Mouse (Mus musculus): ENCODE results near the gene Dna2. TPM values are rescaled to one million over a fixed set of nuclear protein-coding genes. Genes with fewer than 3 reads are reported as not detected.

Gene Dna2
- polyA plus RNA-seq, 1 experiment, result 1.0 TPM

DNA sequence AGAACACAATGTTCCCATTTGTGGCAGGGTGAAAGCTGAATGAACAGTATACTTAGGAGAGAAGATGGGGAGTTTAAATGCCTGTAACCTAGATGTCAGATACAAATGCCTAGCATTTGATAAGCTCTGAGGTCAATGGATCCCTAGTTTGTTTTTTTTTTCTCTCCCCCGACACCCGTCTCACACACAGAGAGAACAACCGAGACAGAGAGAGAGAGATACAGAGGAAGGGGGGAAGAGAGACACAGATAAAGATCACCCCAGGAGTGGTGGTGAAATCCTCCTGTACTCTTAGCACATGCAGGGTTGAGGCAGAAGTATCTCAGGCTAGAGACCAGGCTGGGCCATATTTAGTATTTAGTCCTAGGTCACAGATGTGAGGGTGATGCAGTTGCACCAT is 27.8 kb upstream of the Dna2 start:
- Histone ChIP-seq H3K27me3 (ENCODE audit: control insufficient read depth) (no peaks in the 10 kb centered on the region), H3K36me3 (ENCODE audit: control insufficient read depth) (peaks cover 4% of the 10 kb centered on the region), H3K4me3 (replicated peaks) (no peak overlapping the region), H3K4me1 (ENCODE audit: control insufficient read depth) (peaks cover 30% of the 10 kb centered on the region), H3K9me3 (ENCODE audit: control insufficient read depth, low read length) (no peaks in the 10 kb centered on the region)
- no peak for TF ChIP-seq TAL1 (IDR thresholded peaks at IDR 0.05; ENCODE audit: low read length)
- TF ChIP-seq GATA1 (IDR thresholded peaks at IDR 0.05; ENCODE audit: low read length), result no peak

DNA sequence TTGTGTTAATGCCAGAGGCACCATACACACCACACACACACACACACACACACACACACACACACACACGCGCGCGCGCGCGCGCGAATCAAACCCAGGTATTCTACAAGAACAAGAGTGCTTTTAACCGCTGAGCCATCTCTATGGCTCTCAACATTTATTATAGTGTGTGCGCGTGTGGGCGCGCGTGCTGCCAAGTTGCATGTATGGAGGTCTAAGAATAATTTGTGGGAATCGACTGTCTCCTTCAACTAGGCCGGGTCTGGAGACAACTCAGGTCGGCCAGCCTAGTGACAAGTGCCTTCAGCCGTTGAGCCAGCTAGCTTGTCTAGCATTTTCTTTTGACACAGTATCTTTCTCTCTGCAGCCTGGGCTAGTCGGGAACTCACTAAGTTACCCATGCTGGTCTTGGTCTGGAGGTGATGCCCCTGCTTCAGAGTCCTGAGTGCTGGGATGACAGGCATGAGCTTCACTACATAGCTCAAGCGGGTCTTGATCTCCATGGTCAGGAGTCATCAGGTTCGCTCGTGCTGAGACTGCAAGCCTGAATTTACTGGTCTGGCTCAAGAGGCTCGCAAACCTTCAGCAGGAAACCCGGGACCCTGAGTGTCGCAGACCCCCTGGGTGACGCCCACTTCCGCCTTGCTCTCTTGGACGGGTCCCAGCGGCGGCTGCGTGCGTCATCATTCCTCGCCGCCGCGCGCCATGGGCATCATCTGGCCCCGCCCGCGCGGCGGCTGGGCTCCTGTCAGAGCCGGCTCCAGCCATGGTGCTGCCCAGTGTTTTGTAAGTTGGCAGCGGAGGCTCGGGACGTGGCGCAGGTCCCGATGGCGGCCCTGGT is 26.7 kb upstream of the Dna2 start, which contains the start of gene Slc25a16:
Gene Slc25a16, plus strand, starts transcription at position 709 of the 841 bp plus-strand sequence.
- H3K36me3 ChIP-seq (ENCODE audit: control insufficient read depth), result peaks cover 6% of the 10 kb centered on the region
- H3K9me3 ChIP-seq (ENCODE audit: control insufficient read depth, low read length), result no peaks in the 10 kb centered on the region
- TF ChIP-seq GATA1 (IDR thresholded peaks at IDR 0.05; ENCODE audit: low read length), result no peak
- TF ChIP-seq TAL1 (IDR thresholded peaks at IDR 0.05; ENCODE audit: low read length), result no peak
- H3K4me1 ChIP-seq (ENCODE audit: control insufficient read depth), result peaks cover 30% of the 10 kb centered on the region
- H3K4me3 ChIP-seq (replicated peaks), result peak within 1 kb of the TSS; percentile 84
- no peaks in the 10 kb centered on the region for H3K27me3 ChIP-seq (ENCODE audit: control insufficient read depth)

DNA sequence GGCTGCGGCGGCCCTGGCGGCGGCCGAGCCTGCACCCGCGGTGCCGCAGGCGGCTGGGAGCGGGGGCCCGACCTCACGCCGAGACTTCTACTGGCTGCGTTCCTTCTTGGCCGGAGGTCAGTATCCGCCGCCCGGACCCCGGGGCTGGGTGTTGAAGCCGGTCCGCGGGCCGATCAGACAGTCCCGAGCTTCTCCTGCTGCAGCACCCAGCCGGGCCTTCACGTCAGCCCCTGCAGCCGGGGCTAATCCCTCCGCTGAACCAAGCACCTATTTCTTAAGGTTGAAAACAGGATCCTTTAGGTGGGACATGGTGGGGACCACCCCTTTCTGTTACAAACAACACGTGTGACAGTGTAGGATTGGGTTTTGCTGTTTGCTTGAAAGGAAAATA is 26.1 kb upstream of the Dna2 start:
- peak overlapping the region; percentile 84 for H3K4me3 ChIP-seq (replicated peaks)

DNA sequence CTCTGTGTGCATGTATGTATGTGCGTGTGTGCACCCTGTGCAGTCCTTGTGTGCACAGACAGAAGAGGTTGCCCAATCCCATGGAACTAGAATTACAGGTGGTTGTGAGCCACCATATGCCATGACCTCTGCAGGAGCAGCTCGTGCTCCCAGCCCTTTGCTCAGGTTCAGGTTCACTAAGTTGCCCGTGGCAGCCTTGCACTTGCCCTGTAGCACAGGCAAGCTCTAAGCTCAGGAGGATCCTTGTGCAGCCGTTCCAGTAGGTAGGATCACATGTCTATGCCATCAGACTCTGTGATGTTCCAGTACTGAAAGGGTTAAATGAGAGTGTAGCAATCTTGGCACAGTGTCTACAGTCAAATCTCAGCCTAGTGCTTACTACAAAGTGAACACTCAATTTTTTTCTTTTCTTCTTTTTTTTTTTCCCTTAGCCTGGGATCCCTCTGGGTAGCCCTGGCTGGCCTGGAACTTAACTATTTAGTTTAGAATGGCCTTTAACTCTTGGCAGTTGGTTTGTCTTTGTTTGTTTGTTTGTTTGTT is 22.7 kb upstream of the Dna2 start:
- Histone ChIP-seq H3K27me3 (ENCODE audit: control insufficient read depth) (no peaks in the 10 kb centered on the region), H3K4me1 (ENCODE audit: control insufficient read depth) (peaks cover 25% of the 10 kb centered on the region), H3K36me3 (ENCODE audit: control insufficient read depth) (peaks cover 22% of the 10 kb centered on the region), H3K4me3 (replicated peaks) (no peak overlapping the region), H3K9me3 (ENCODE audit: control insufficient read depth, low read length) (no peaks in the 10 kb centered on the region)
- no peak for TF ChIP-seq GATA1 (IDR thresholded peaks at IDR 0.05; ENCODE audit: low read length)
- no peak for TF ChIP-seq TAL1 (IDR thresholded peaks at IDR 0.05; ENCODE audit: low read length)

More for the DNA sequence above, 26.1 kb upstream of the Dna2 start:
- TF ChIP-seq GATA1 (IDR thresholded peaks at IDR 0.05; ENCODE audit: low read length) (no peak), TAL1 (IDR thresholded peaks at IDR 0.05; ENCODE audit: low read length) (no peak)
- Histone ChIP-seq H3K4me1 (ENCODE audit: control insufficient read depth) (peaks cover 30% of the 10 kb centered on the region), H3K9me3 (ENCODE audit: control insufficient read depth, low read length) (no peaks in the 10 kb centered on the region), H3K27me3 (ENCODE audit: control insufficient read depth) (no peaks in the 10 kb centered on the region), H3K36me3 (ENCODE audit: control insufficient read depth) (peaks cover 6% of the 10 kb centered on the region)

DNA sequence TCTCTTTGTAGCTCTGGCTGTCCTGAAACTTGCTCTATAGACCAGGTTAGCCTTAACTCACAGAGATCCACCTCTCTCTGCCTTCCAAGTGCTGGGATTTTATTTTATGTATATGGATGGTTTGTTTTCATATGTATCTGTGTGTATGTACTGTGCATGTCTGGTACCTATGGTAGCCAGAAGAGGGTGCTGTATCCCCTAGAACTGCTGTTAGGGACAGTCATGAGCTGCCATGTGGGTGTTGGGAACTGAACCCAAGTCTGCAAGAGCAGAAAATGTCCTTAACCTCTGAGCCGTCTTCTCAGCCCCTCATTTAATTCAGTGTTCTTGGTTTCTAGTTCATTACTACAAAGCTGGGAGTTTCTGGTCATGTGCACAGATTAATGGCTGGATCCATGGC is 14.4 kb upstream of the Dna2 start:
- no peaks in the 10 kb centered on the region for H3K9me3 ChIP-seq (ENCODE audit: control insufficient read depth, low read length)
- no peaks in the 10 kb centered on the region for H3K27me3 ChIP-seq (ENCODE audit: control insufficient read depth)
- no peak overlapping the region for H3K4me3 ChIP-seq (replicated peaks)
- H3K36me3 ChIP-seq (ENCODE audit: control insufficient read depth), result peaks cover 68% of the 10 kb centered on the region
- no peak for TF ChIP-seq GATA1 (IDR thresholded peaks at IDR 0.05; ENCODE audit: low read length)
- no peak for TF ChIP-seq TAL1 (IDR thresholded peaks at IDR 0.05; ENCODE audit: low read length)
- H3K4me1 ChIP-seq (ENCODE audit: control insufficient read depth), result no peaks in the 10 kb centered on the region

DNA sequence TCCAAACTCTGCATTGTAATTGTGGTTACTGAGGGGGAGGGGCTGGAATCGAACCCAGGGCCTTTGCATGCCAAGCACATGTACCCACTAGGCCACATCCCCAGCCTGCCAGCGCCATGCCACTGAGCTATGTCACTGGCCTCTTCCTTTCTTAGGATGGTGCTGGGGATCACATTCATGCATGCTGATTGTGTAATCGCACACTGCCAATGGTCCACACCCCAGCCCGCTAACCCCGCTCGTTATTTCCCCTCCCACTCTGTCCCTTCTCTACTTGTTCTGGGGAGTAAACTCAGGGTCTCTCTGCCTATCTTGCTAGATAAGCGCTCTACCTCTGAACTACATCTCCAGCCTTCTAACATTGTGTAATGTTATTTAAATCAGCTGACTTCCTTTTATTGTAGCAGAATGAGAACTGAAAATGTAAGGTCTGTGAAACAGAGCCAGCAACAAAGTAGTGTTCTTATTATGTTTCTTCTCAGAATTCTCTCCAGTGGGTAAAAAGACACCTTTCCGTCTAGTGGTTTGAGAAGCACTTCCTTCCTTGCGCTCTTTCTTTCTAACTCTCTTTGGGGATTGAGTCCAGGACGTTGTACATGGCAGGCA is 1.7 kb upstream of the Dna2 start:
- no peak for TF ChIP-seq TAL1 (IDR thresholded peaks at IDR 0.05; ENCODE audit: low read length)
- TF ChIP-seq GATA1 (IDR thresholded peaks at IDR 0.05; ENCODE audit: low read length), result no peak
- H3K4me3 ChIP-seq (replicated peaks), result peak overlapping the region; percentile 35
- H3K4me1 ChIP-seq (ENCODE audit: control insufficient read depth), result peaks cover 52% of the 10 kb centered on the region
- H3K27me3 ChIP-seq (ENCODE audit: control insufficient read depth), result no peaks in the 10 kb centered on the region
- H3K9me3 ChIP-seq (ENCODE audit: control insufficient read depth, low read length), result no peaks in the 10 kb centered on the region; the same call in 1 of the 2 replicates
- H3K36me3 ChIP-seq (ENCODE audit: control insufficient read depth), result peaks cover 65% of the 10 kb centered on the region

DNA sequence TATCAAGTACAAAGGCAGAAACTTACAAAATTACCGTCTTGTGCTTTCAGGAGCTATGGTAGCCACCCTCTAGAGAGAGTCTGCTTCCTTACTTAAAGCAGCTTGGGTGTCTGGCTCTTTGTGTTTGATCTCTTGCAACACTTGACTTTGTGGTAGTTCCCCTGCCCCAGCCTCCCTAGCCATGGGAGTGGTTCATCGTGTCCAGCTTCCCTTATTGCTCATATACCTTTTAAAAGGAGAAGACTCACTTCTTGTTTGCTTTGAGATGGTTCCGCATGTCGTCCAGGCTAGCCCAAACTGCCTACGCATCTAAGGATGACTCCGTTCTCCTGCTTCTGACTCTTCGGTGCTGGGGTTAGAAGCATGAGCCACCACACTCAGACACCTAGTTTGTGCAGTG is 1.7 kb downstream of the Dna2 start:
- Histone ChIP-seq H3K36me3 (ENCODE audit: control insufficient read depth) (peaks cover 66% of the 10 kb centered on the region), H3K4me1 (ENCODE audit: control insufficient read depth) (peaks cover 51% of the 10 kb centered on the region), H3K27me3 (ENCODE audit: control insufficient read depth) (no peaks in the 10 kb centered on the region), H3K4me3 (replicated peaks) (peak overlapping the region; percentile 77), H3K9me3 (ENCODE audit: control insufficient read depth, low read length) (no peaks in the 10 kb centered on the region; the same call in 1 of the 2 replicates)
- no peak for TF ChIP-seq TAL1 (IDR thresholded peaks at IDR 0.05; ENCODE audit: low read length)
- TF ChIP-seq GATA1 (IDR thresholded peaks at IDR 0.05; ENCODE audit: low read length), result no peak

DNA sequence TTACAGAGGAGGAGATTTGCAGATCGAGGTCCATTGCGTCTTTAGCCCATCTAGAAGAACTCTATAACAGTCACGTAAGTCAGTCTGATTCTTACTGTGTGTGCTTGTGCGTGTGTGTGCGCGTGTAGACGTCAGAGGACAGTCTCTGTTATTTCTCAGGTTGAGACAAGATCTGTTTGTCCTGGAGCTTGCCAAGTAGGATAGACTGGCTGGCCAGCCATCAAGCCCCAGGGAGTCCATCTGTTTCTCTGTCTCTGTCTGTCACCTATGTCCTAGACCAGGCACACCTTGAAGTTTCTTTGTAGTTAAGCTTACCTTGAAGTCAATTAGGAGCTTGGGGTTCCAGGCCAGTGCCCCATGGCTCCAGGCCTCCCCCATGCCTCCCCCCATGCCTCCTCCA is 17.1 kb downstream of the Dna2 start:
- TF ChIP-seq TAL1 (IDR thresholded peaks at IDR 0.05; ENCODE audit: low read length), result no peak
- TF ChIP-seq GATA1 (IDR thresholded peaks at IDR 0.05; ENCODE audit: low read length), result no peak
- Histone ChIP-seq H3K4me1 (ENCODE audit: control insufficient read depth) (no peaks in the 10 kb centered on the region), H3K36me3 (ENCODE audit: control insufficient read depth) (peaks cover 96% of the 10 kb centered on the region), H3K27me3 (ENCODE audit: control insufficient read depth) (no peaks in the 10 kb centered on the region), H3K9me3 (ENCODE audit: control insufficient read depth, low read length) (no peaks in the 10 kb centered on the region), H3K4me3 (replicated peaks) (no peak overlapping the region)

DNA sequence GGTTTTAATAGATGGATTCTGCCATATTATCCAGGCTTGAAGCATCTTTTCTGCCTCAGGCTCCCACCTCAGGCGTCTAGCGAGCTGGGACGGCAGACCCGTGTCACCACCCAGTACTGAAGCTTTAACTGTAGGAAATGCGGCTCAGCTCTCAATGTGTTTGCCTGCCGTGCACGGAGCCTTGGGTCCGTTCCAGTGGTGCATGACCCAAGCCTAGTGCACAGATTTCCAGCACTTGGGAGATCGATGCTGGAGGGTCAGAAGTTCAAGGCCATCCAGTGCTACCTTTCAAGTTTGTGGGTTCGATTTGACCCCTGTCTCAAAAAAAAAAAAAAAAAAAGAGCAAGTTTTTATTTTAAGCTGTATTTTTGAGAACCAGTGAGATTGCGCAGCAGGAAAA is 19.0 kb downstream of the Dna2 start:
- no peak for TF ChIP-seq GATA1 (IDR thresholded peaks at IDR 0.05; ENCODE audit: low read length)
- TF ChIP-seq TAL1 (IDR thresholded peaks at IDR 0.05; ENCODE audit: low read length), result no peak
- Histone ChIP-seq H3K27me3 (ENCODE audit: control insufficient read depth) (no peaks in the 10 kb centered on the region), H3K4me3 (replicated peaks) (no peak overlapping the region), H3K4me1 (ENCODE audit: control insufficient read depth) (no peaks in the 10 kb centered on the region), H3K9me3 (ENCODE audit: control insufficient read depth, low read length) (no peaks in the 10 kb centered on the region), H3K36me3 (ENCODE audit: control insufficient read depth) (peaks cover 96% of the 10 kb centered on the region)
